Mouse (Mus musculus) ovary, postnatal 14 days (tissue): Measurements from ENCODE around the gene Amer3.
"Not testable (repeated sequence)": the region's sequence is repeated elsewhere in the genome, so short reads cannot be mapped to it uniquely, and the experiment has no call there.

ENCODE experiments used
- DNase-seq: peaks from one replicate; pipeline ENCODE4 v3.0.0; 2022; ENCODE audit warnings: low spot score

Gene Amer3

DNA sequence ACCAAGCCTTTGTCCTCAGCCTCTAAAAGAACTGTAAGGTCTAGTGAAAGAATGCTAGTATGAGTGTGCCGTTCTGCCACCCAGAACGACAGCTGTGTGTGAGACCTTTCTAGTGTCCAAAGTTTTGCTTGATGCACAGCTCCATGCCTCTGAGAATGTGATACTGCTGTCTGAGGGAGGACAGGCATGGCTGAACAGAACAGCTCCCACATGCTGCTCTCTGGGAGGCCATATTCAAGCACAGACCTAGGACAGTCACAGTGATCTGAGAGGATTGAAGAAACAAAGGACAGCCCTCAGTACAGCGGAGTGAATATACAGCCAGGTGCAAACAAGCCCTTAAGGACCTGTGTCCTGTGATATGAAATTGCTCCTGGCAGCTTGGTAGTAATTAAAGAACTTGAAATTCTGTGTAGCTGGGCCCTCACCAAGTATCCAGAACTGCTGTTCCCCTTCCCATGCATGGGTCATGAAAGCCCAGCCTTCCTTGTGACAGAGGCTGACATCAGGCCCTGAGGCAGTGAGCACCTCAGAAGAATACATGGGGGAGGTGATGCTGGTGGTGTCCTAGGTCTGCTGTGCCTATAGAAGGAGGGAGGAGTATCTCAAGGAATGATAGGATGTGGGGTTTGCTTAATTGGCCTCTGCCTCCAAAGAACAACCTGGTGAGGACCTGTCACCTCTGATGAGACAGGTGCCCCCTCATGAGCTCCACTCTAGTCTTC, 22.0 kb downstream of the Amer3 start:
- no peak for DNase-seq

DNA sequence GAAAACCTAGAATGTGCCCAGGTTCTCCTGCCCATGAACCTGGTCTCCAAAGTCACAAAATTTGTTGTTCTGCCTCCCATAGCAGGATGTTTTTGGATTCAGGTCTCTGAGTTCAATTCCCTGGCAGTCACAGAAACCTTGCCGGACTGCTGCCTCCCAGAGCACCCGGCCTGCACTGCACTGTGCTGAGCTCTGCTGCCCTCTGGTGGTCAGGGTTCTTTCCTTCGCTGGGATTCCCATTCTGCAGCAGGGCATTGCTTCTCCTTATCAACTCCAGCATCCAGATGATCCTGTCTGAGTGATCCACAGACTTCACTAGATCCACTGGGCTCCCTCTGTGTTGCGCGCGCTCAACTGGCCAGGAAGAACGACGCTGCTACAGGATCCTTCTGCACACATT, 22.9 kb downstream of the Amer3 start:
- peak; percentile 30 for DNase-seq

DNA sequence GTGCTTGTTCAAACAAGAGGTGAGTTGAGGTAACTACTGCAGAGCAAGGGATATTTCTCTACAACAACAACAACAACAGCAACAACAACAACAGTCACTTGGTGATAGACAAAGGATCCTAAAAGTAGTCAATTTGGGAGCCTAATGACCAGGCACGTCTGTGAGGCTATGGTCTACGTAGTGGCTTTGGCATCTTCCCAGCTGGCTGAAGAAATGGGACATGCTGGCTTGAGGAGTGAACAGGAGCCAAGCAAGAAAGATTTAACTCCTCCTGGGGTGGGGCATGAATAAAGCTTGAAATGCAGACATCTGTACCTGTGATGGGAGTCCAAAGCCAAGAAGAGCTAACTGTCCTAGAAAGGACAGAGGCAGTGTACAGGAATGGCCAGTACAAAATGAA, 34.3 kb downstream of the Amer3 start:
- DNase-seq: no peak

DNA sequence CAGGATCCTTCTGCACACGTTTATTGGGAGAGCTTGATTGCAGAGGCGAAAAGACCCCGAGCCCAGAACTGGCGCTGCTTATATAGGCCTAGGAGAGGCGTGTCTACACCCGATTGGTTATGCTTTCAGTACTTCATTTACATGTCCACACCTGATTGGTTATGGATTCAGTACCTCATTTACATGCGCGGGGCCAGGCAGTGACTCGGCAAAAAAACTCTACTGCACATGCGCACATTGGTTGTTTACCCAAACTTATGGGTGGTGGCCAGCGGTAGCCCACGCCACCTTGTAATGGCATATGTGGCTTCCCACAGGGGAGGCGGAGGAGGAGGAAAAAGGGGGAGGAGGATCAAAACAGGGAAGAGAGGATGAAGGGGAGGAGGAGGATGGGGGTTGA, 40.7 kb downstream of the Amer3 start:
- not testable (repeated sequence) for DNase-seq

DNA sequence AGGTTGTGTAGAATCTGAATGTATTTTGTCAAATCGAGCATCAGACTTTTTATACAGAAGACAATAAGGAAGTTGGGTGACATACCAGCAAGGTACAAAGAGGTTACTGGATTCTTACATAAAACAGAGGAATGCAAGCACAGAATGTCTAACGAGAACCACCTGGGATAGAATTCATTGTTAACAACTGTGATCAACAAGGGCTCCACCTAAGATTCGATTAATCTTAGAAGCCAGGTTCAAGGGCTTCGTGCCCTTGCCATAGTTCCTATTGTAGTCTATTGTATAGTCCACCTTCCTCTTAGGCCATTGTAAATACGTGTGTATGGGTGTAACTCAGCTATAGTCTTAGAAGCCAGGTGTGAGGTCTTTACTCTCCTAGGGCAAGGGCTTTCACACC, 41.3 kb downstream of the Amer3 start:
- DNase-seq: not testable (repeated sequence)

DNA sequence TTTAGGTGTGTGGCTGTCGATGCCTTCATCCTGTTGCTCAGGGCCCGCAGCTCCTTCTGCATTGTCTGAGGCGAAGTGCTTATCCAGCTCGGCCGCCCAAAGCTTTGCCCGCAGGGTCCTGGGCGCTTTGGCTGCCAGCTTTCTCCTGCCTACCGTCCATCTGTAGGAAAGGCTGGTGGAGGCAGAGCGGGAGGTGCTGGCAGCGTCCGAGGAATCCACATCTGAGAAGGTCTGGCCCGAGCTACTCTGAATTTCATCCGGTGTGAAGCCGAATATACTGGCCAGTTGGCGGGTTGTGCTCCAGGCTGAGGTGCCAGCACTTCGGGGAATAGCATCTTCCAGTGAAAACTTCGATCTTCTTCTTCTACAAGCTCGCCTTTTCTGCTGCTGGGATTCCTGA, 56.3 kb downstream of the Amer3 start:
- DNase-seq: no peak
